Mouse (Mus musculus) testis, postnatal 14 days (tissue): ENCODE measurements around the gene Cd6.

Experiments
- DNase-seq: peaks from one replicate; pipeline ENCODE4 v3.0.0; 2021; ENCODE audit warnings: low spot score

Gene Cd6

GRCm38 (mm10) chr19:10801906-10802305, 28.0 kb downstream of the Cd6 start:
- DNase-seq: no peak

GRCm38 (mm10) chr19:10801070-10801469, 28.8 kb downstream of the Cd6 start:
- no peak for DNase-seq

GRCm38 (mm10) chr19:10799155-10799554, 30.7 kb downstream of the Cd6 start:
- no peak for DNase-seq

- DNase-seq: no peak
Observed at GRCm38 (mm10) chr19:10798576-10798975, 31.3 kb downstream of the Cd6 start.

GRCm38 (mm10) chr19:10794916-10795315, 34.9 kb downstream of the Cd6 start:
- DNase-seq: no peak

- no peak for DNase-seq
Observed at GRCm38 (mm10) chr19:10793044-10793443, 36.8 kb downstream of the Cd6 start.

- no peak for DNase-seq
Observed at GRCm38 (mm10) chr19:10790323-10790722, 39.5 kb downstream of the Cd6 start.

GRCm38 (mm10) chr19:10788242-10788641, 41.6 kb downstream of the Cd6 start:
- no peak for DNase-seq

- DNase-seq: no peak
Observed at GRCm38 (mm10) chr19:10787406-10787805, 42.5 kb downstream of the Cd6 start.

- peak; percentile 72 for DNase-seq
Observed at GRCm38 (mm10) chr19:10786753-10787152, 43.1 kb downstream of the Cd6 start.

- no peak for DNase-seq
Observed at GRCm38 (mm10) chr19:10784796-10785459, 44.9 kb downstream of the Cd6 start.

GRCm38 (mm10) chr19:10784061-10784460, 45.8 kb downstream of the Cd6 start:
- no peak for DNase-seq

GRCm38 (mm10) chr19:10783168-10783567, 46.7 kb downstream of the Cd6 start:
- no peak for DNase-seq

GRCm38 (mm10) chr19:10781641-10782040, 48.2 kb downstream of the Cd6 start:
- DNase-seq: no peak

- DNase-seq: no peak
Observed at GRCm38 (mm10) chr19:10776906-10777305, 53.0 kb downstream of the Cd6 start.

- no peak for DNase-seq
Observed at GRCm38 (mm10) chr19:10774141-10774540, 55.7 kb downstream of the Cd6 start.

GRCm38 (mm10) chr19:10773384-10773783, 56.5 kb downstream of the Cd6 start:
- DNase-seq: no peak

- DNase-seq: no peak
Observed at GRCm38 (mm10) chr19:10772866-10773265, 57.0 kb downstream of the Cd6 start.

GRCm38 (mm10) chr19:10771995-10772394, 57.9 kb downstream of the Cd6 start:
- no peak for DNase-seq

GRCm38 (mm10) chr19:10769429-10770195, 60.2 kb downstream of the Cd6 start:
- DNase-seq: no peak

GRCm38 (mm10) chr19:10768694-10769428, 61.0 kb downstream of the Cd6 start:
- DNase-seq: no peak

GRCm38 (mm10) chr19:10767631-10768030, 62.2 kb downstream of the Cd6 start:
- no peak for DNase-seq
